Mouse (Mus musculus) CH12.LX (cell line): ENCODE measurements around the gene Ntrk2. TPM values are rescaled to one million over a fixed set of nuclear protein-coding genes. Genes with fewer than 3 reads are reported as not detected.

ENCODE experiments used
- DNase-seq: peaks from one replicate; pipeline ENCODE4 v3.0.0-alpha.2; 2013; ENCODE audit errors: extremely low read depth
- H3K27ac ChIP-seq: 2 replicates; pipeline ENCODE4 v1.5.1; 2012; ENCODE audit warnings: low read depth, mild to moderate bottlenecking, control low read depth, moderate library complexity; ENCODE audit not compliant: insufficient read depth
- H3K27me3 ChIP-seq: replicated peaks from 2 replicates; pipeline ENCODE3; 2012; ENCODE audit warnings: inconsistent platforms
- H3K36me3 ChIP-seq, 2 experiments: replicated peaks in 1 of 2; 2 replicates each; pipeline versions ENCODE3 to v1.6.1; 2012; ENCODE audit warnings: inconsistent platforms in 1 of 2, low read length in 1 of 2, mild to moderate bottlenecking in 1 of 2, mixed read lengths in 1 of 2, moderate library complexity in 1 of 2; ENCODE audit not compliant: control insufficient read depth in 1 of 2, insufficient read depth in 1 of 2
- H3K4me1 ChIP-seq, 2 experiments: 2 replicates each; pipeline ENCODE4 v1.6.1; 2012; ENCODE audit warnings: inconsistent platforms in 1 of 2, moderate library complexity in 1 of 2; ENCODE audit not compliant: insufficient read depth in 2 of 2, control insufficient read depth in 1 of 2
- H3K4me2 ChIP-seq: 2 replicates; pipeline ENCODE4 v1.6.1; 2012; ENCODE audit warnings: low read depth, mild to moderate bottlenecking, control low read depth; ENCODE audit not compliant: poor library complexity, insufficient read depth, severe bottlenecking
- H3K4me3 ChIP-seq, 3 experiments: fragments of 150-350 bp in 1 of 3; sonication (generic) in 1 of 3; replicated peaks in 1 of 3; 2 replicates each; pipeline versions ENCODE3 to v1.5.1; 2011 to 2012; ENCODE audit warnings: low read depth in 2 of 3, low read length in 2 of 3, mild to moderate bottlenecking in 2 of 3, moderate library complexity in 2 of 3, control low read depth in 1 of 3, improper control_type of control experiment in 1 of 3, inconsistent platforms in 1 of 3, mixed read lengths in 1 of 3; ENCODE audit not compliant: poor library complexity in 1 of 3
- H3K79me2 ChIP-seq: replicated peaks from 2 replicates; pipeline ENCODE4 v1.6.1; 2012; ENCODE audit warnings: mild to moderate bottlenecking, moderate library complexity; ENCODE audit not compliant: control insufficient read depth, poor library complexity, insufficient read depth, severe bottlenecking; ENCODE audit errors: extremely low read depth
- H3K9ac ChIP-seq: 2 replicates; pipeline ENCODE4 v1.6.1; 2012; ENCODE audit warnings: low read depth, mild to moderate bottlenecking, control low read depth, moderate library complexity; ENCODE audit not compliant: insufficient read depth
- H3K9me3 ChIP-seq: replicated peaks from 2 replicates; pipeline ENCODE3; 2012; ENCODE audit warnings: low read length, inconsistent platforms, mixed read lengths
- BHLHE40 ChIP-seq: IDR thresholded peaks from 2 replicates; pipeline ENCODE4 v1.6.1; 2011; ENCODE audit warnings: mild to moderate bottlenecking, low read depth, low read length, improper control_type of control experiment
- CTCF ChIP-seq, 2 experiments: IDR thresholded peaks in 1 of 2; conservative IDR thresholded peaks in 1 of 2; 2 replicates each; pipeline ENCODE4 v1.5.1; 2011 to 2012; ENCODE audit warnings: low read depth in 2 of 2, low read length in 2 of 2, improper control_type of control experiment in 1 of 2, inconsistent platforms in 1 of 2, mild to moderate bottlenecking in 1 of 2, moderate library complexity in 1 of 2
- EP300 ChIP-seq: IDR thresholded peaks from 2 replicates; pipeline ENCODE4 v1.6.1; 2011; ENCODE audit warnings: low read length, improper control_type of control experiment
- HCFC1 ChIP-seq: IDR thresholded peaks from 2 replicates; pipeline ENCODE4 v1.6.1; 2012; ENCODE audit warnings: low read depth, mild to moderate bottlenecking, inconsistent platforms, low read length, improper control_type of control experiment
- JUN ChIP-seq: IDR thresholded peaks from 2 replicates; pipeline ENCODE4 v1.6.1; 2011; ENCODE audit warnings: low read depth, mild to moderate bottlenecking, low read length, improper control_type of control experiment, moderate library complexity; ENCODE audit not compliant: insufficient read depth
- KAT2A ChIP-seq: IDR thresholded peaks from 2 replicates; pipeline ENCODE4 v1.6.1; 2012; ENCODE audit warnings: low read length, improper control_type of control experiment, inconsistent platforms; ENCODE audit not compliant: insufficient replicate concordance
- MAX ChIP-seq: IDR thresholded peaks from 2 replicates; pipeline ENCODE4 v1.6.1; 2011; ENCODE audit warnings: low read length, improper control_type of control experiment
- MEF2A ChIP-seq: IDR thresholded peaks from 2 replicates; pipeline ENCODE4 v1.6.1; 2014; ENCODE audit warnings: low read depth, mild to moderate bottlenecking, inconsistent platforms, low read length, improper control_type of control experiment, borderline replicate concordance
- MXI1 ChIP-seq: IDR thresholded peaks from 2 replicates; pipeline ENCODE4 v1.6.1; 2011; ENCODE audit warnings: mild to moderate bottlenecking, low read depth, low read length, improper control_type of control experiment
- NELFE ChIP-seq: IDR thresholded peaks from 2 replicates; pipeline ENCODE4 v1.6.1; 2011; ENCODE audit warnings: low read depth, low read length, improper control_type of control experiment
- PAX5 ChIP-seq: IDR thresholded peaks from 2 replicates; pipeline ENCODE4 v1.6.1; 2012; ENCODE audit warnings: low read length, inconsistent platforms, mixed read lengths
- POLR2AphosphoS2 ChIP-seq: IDR thresholded peaks from 2 replicates; pipeline ENCODE4 v1.6.1; 2011; ENCODE audit warnings: low read depth, low read length, improper control_type of control experiment
- RCOR1 ChIP-seq: conservative IDR thresholded peaks from 2 replicates; pipeline ENCODE4 v1.6.1; 2012; ENCODE audit warnings: low read depth, mild to moderate bottlenecking, inconsistent platforms, low read length, improper control_type of control experiment
- SIN3A ChIP-seq: IDR thresholded peaks from 2 replicates; pipeline ENCODE4 v1.6.1; 2012; ENCODE audit warnings: low read length, improper control_type of control experiment, inconsistent platforms
- SMC3 ChIP-seq: IDR thresholded peaks from 2 replicates; pipeline ENCODE4 v1.6.1; 2011; ENCODE audit warnings: low read depth, low read length, improper control_type of control experiment
- TBP ChIP-seq: conservative IDR thresholded peaks from 2 replicates; pipeline ENCODE4 v1.6.1; 2011; ENCODE audit warnings: low read depth, low read length, improper control_type of control experiment
- TCF12 ChIP-seq: IDR thresholded peaks from 2 replicates; pipeline ENCODE4 v1.6.1; 2014; ENCODE audit warnings: low read depth, mild to moderate bottlenecking, inconsistent platforms, low read length, improper control_type of control experiment
- USF1 ChIP-seq: IDR thresholded peaks from 2 replicates; pipeline ENCODE4 v1.6.1; 2014; ENCODE audit warnings: low read depth, mild to moderate bottlenecking, inconsistent platforms, low read length, improper control_type of control experiment
- USF2 ChIP-seq: conservative IDR thresholded peaks from 2 replicates; pipeline ENCODE4 v1.6.1; 2011; ENCODE audit warnings: low read depth, low read length, improper control_type of control experiment
- ZC3H11A ChIP-seq: IDR thresholded peaks from 2 replicates; pipeline ENCODE4 v1.6.1; 2012; ENCODE audit warnings: low read depth, mild to moderate bottlenecking, inconsistent platforms, low read length, improper control_type of control experiment
- ZKSCAN1 ChIP-seq: IDR thresholded peaks from 2 replicates; pipeline ENCODE4 v1.6.1; 2012; ENCODE audit warnings: low read depth, inconsistent platforms, low read length, improper control_type of control experiment, borderline replicate concordance
- ZMIZ1 ChIP-seq: IDR thresholded peaks from 2 replicates; pipeline ENCODE4 v1.6.1; 2012; ENCODE audit warnings: low read depth, mild to moderate bottlenecking, inconsistent platforms, low read length, improper control_type of control experiment
- ZNF384 ChIP-seq: IDR thresholded peaks from 2 replicates; pipeline ENCODE4 v1.6.1; 2012; ENCODE audit warnings: low read depth, low read length, improper control_type of control experiment, inconsistent platforms
- dilution Hi-C: fragments of 300-500 bp; cut with MboI; formaldehyde crosslinking; loops from 2 replicates; pipeline ENCODE4 v1.14.3; 2020; ENCODE audit warnings: low sequenced_read_pairs; ENCODE audit not compliant: extremely low pct_unique_long_range_greater_than_20kb, extremely low pct_ligation_motif_present
- in situ Hi-C: fragments of 300-500 bp; cut with MboI; formaldehyde crosslinking; loops from 3 replicates; pipeline ENCODE4 v1.14.3; 2019; ENCODE audit warnings: low sequenced_read_pairs, low pct_ligation_motif_present, low pct_unique_long_range_greater_than_20kb, mixed read lengths
- polyA plus RNA-seq: library from polyadenylated mRNA; unstranded; fragments of >175 nt; gene quantifications from 2 replicates; pipeline ENCODE4 v1.2.1, GENCODE M21; 2012; ENCODE audit warnings: low read depth; ENCODE audit not compliant: insufficient read length
- total RNA-seq, 2 experiments: library from RNA; depleted of rRNA; stranded (reverse); fragments of 300-350 nt in 1 of 2; fragments of >200 nt in 1 of 2; gene quantifications; 2 replicates each; pipeline ENCODE4 v1.2.3; 2012 to 2014

The Ntrk2 gene
- total and polyA plus RNA-seq, 3 experiments: not detected

DNA sequence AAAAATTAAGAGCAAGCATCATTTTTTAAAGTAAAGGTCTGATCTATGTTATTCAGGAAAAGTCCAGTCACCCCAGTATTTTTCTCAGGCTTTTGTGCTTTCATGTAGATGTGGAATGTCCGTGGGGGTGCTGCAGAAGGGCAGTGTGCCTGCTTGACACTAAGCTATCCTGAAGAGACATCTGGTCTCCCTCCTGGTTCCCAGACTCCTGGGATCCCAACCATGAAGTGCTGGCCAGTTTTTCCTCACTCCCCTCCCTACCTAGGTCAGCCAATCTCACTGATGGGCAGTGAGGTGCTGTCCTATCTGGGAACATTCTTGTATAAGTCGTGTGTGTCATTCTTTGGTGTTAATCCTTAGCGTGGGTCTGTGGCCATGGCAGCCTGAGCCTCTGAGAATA lies 369.7 kb downstream of the Ntrk2 start:
- no peaks in the 10 kb centered on the region for H3K36me3 ChIP-seq
- H3K4me3 ChIP-seq: no peak overlapping the region
- TF ChIP-seq ZC3H11A: no peak
- TF ChIP-seq USF1: no peak
- no peak for TF ChIP-seq SIN3A
- TF ChIP-seq NELFE: no peak
- no peak for TF ChIP-seq JUN
- TF ChIP-seq CTCF (conservative IDR thresholded peaks at IDR 0.05 in 1 of 2, IDR thresholded peaks at IDR 0.05 in 1 of 2; ENCODE audit: low read depth in 2 of 2, low read length in 2 of 2): no peak
- TF ChIP-seq TBP: no peak
- TF ChIP-seq RCOR1: no peak
- no peak for TF ChIP-seq BHLHE40
- no peak for TF ChIP-seq PAX5
- no peak for TF ChIP-seq TCF12
- no peak for TF ChIP-seq SMC3
- no peak for TF ChIP-seq EP300
- TF ChIP-seq ZMIZ1: no peak
- TF ChIP-seq HCFC1: no peak
- no peak for TF ChIP-seq KAT2A
- no peak for TF ChIP-seq ZNF384
- TF ChIP-seq POLR2AphosphoS2: no peak
- TF ChIP-seq, all 38 proteins: peak for 0
- dilution Hi-C loops: no loop called here
- no peak for DNase-seq
- H3K4me2 ChIP-seq: no peak overlapping the region
- H3K4me1 ChIP-seq: no peaks in the 10 kb centered on the region
- H3K27me3 ChIP-seq: no peaks in the 10 kb centered on the region
- no peak overlapping the region for H3K9ac ChIP-seq
- H3K9me3 ChIP-seq: peaks cover 70% of the 10 kb centered on the region
- no peaks in the 10 kb centered on the region for H3K79me2 ChIP-seq
- in situ Hi-C loops: no loop called here
- H3K27ac ChIP-seq: no peak overlapping the region

DNA sequence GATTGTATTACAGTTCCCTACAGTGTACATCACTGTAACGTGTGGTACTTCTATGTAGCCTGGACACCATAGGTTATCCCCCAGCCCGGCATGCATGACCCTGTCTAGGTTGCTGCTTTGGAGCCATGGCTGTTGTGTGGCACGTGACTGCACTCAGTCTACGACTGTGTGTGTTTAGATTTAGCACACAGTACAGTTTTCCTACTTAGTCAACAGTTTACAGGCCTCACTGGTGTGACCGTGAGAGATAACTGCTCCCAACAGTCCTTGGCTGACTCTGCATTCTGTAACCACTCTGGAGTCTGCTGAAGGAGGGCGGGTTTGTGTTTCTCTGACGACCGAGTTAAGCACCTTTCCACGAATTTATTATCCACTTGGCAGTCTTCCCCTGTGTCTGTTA lies 370.1 kb downstream of the Ntrk2 start:
- Histone ChIP-seq H3K36me3 (no peaks in the 10 kb centered on the region), H3K4me2 (no peak overlapping the region), H3K4me3 (no peak overlapping the region), H3K79me2 (no peaks in the 10 kb centered on the region), H3K9ac (no peak overlapping the region), H3K4me1 (no peaks in the 10 kb centered on the region), H3K27ac (no peak overlapping the region), H3K27me3 (no peaks in the 10 kb centered on the region), H3K9me3 (peaks cover 69% of the 10 kb centered on the region)
- in situ Hi-C loops: no loop called here
- no peak for DNase-seq
- dilution Hi-C loops: no loop called here
- no peak for TF ChIP-seq MEF2A
- no peak for TF ChIP-seq MXI1
- TF ChIP-seq NELFE: no peak
- no peak for TF ChIP-seq ZKSCAN1
- no peak for TF ChIP-seq MAX
- TF ChIP-seq EP300: no peak
- no peak for TF ChIP-seq USF1
- no peak for TF ChIP-seq TCF12
- TF ChIP-seq SMC3: no peak
- TF ChIP-seq ZC3H11A: no peak
- TF ChIP-seq CTCF (conservative IDR thresholded peaks at IDR 0.05 in 1 of 2, IDR thresholded peaks at IDR 0.05 in 1 of 2; ENCODE audit: low read depth in 2 of 2, low read length in 2 of 2): no peak
- TF ChIP-seq USF2: no peak
- TF ChIP-seq BHLHE40: no peak
- TF ChIP-seq PAX5: no peak
- no peak for TF ChIP-seq HCFC1
